Mouse (Mus musculus) small intestine, adult 2 months (tissue): ENCODE results near the gene Mphosph9.

Source experiments
- CTCF ChIP-seq: fragments of 200-500 bp; IDR thresholded peaks from 2 replicates; pipeline ENCODE4 v1.5.1; 2012; ENCODE audit warnings: low read depth, mild to moderate bottlenecking, control low read depth, inconsistent platforms, low read length, moderate library complexity, mixed read lengths; ENCODE audit not compliant: insufficient replicate concordance, insufficient read length; ENCODE audit errors: extremely low read depth
- POLR2A ChIP-seq: fragments of 200-500 bp; IDR thresholded peaks from 2 replicates; pipeline ENCODE4 v1.6.1; 2012; ENCODE audit warnings: low read depth, mild to moderate bottlenecking, control low read depth, inconsistent platforms, low read length, moderate library complexity

DNA sequence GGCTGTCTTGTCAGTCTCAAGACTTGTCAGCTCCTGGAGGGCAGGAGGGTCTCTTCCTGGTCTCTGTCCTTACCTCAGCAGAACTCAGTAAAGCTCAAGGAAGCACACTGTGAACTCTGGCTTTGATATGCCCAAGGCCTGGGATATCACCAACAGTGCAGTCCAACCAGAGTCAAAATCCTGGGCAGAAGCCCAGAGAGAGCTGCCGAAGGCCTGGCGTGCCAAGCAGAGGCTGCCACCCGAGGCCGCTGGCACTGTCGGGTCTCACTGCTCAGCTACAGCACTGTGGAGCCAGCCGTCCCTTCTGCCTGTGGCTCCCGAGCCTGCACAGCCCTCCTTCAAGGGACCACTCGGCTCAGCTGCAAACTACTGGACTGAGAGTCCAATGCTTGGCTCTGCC, 116.5 kb downstream of the Mphosph9 start:
- TF ChIP-seq POLR2A (no peak), CTCF (no peak)
